Mouse (Mus musculus): ENCODE results near the gene Pxt1.

Pxt1 gene

DNA sequence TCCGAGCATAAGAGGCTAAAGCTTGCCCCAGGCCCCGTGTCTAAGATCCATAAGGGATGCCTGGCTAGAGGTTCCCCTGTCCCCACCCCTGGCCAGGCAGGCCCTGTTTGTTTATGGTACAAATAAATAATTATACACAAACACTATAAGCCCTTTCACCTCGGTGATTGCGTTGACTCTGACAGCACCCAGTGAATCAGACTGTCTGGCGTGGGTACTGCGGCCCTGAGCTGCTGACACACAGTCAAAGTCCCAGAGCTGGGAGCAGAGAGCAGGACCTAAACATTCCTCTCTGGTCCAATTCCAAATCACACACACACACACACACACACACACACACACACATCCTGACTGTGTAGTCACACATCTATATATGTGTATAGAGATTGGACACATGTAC is 29.7 kb downstream of the Pxt1 start:
- no peak for DNase-seq (ENCODE audit: low spot score)

DNA sequence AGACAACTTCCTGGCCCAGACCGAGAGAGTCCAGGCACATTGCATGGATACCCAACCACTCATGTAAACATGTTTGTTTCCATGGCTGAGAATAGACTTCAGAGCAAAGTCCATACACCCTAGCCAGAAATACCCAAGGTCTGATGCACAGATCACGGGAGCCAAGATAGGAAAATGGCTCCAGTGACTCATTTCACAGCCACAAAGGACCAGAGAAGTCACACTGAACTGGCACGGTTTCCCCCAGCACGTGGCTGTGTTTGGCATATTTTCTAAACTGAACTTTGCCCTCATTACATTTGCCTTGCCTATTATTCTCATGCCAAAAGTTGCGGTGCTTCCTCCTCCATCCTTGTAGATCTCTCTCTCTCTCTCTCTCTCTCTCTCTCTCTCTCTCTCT is 30.4 kb downstream of the Pxt1 start:
- DNase-seq (ENCODE audit: low spot score), result no peak

DNA sequence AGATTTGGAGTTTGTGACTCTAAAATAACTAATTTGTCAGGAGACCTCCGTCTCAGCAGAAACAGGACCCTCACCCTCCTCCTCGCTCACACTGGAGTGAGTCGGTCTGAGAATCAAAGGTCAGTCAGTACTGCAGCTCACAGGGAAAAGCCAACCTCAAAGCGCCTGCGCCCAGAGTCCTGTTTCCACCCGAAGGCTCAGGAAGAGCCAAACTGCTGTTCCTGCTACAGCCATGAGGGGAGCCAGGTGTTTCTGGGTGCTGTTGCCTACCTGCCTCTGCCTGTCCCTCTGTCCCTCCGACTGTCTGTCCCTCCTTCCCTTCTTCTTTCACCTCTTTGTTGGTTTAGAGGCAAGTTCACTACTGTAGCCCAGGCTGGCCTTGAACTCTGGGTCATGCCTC is 33.5 kb downstream of the Pxt1 start:
- no peak for DNase-seq (ENCODE audit: low spot score)

DNA sequence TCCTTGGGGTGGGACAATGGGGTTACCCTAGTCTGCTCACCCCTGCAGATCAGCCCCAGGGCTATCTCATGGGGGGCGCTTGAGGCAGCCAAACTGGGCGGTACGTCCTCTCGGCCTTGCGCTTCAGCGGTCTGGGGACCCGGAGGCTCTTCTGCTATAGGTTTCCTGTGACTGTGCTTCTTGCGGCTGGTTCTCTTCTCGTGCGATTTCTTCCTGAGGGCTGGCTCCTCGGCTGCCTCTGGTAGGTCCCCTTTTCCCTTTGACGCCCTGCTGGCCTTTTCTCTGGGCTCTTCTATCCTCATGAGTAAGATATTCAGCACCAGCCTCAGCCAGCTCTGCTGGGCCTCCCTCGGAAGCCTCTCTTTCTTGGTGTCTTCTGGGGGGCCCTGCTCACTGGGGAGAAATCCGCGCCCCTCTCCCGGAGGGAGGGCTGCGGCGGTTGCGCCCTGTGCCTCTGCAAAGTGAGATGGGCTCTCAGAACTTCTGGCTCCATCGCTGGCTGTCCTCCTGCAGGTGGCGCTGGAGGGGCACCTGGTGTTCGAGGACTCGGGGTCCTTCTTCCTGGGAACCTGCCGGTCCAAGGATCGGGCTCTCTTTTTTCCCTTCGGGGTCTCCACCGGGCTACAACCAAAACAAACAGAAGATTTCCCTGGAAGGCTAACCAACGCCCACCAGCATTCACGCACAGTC is 34.2 kb downstream of the Pxt1 start:
- DNase-seq (ENCODE audit: low spot score), result no peak

DNA sequence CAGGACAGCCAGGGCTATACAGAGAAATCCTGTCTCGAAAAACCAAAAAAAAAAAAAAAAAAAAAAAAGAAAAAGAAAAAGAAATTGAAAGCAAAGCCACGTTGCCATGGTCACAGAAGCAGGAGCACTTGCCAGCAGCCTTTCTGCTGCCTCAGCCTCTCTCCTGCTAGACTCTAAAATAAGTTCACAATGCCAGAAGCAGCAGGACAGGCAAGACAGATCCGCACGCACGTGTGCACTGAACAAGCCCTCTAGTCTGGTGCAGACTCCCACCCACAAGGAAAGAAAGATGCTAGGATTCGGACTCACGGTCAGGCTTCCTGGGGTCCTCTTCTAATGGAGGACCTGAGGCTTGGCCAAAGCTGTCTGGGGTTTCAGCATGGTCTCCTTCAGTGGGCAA is 35.7 kb downstream of the Pxt1 start:
- no peak for DNase-seq (ENCODE audit: low spot score)

DNA sequence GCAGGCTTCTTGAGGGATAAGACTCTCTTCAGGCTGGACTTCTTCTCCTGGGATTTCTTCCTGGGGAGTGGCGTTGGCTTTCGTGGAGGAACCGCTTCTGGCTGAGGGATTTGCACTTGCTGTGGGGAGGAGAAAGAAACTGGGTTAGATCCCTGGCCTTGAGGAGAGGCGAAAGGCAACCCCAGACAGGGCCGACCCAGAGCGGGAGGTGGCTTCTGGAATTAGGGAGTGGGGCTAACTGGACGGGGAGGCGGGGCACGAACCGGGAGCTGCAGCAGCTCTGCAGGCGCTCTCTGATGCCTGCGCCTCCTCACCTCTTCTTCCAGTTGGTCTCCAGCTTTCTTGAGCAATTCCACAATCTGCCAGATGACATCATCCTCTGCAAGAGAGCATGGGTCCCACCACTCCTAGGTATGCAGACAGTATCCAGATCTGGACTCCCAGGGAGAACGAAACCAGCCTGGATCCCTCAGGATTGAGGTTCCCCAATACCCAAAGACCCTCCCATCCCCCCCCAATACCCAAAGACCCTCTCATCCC is 38.2 kb downstream of the Pxt1 start:
- DNase-seq (ENCODE audit: low spot score), result no peak

DNA sequence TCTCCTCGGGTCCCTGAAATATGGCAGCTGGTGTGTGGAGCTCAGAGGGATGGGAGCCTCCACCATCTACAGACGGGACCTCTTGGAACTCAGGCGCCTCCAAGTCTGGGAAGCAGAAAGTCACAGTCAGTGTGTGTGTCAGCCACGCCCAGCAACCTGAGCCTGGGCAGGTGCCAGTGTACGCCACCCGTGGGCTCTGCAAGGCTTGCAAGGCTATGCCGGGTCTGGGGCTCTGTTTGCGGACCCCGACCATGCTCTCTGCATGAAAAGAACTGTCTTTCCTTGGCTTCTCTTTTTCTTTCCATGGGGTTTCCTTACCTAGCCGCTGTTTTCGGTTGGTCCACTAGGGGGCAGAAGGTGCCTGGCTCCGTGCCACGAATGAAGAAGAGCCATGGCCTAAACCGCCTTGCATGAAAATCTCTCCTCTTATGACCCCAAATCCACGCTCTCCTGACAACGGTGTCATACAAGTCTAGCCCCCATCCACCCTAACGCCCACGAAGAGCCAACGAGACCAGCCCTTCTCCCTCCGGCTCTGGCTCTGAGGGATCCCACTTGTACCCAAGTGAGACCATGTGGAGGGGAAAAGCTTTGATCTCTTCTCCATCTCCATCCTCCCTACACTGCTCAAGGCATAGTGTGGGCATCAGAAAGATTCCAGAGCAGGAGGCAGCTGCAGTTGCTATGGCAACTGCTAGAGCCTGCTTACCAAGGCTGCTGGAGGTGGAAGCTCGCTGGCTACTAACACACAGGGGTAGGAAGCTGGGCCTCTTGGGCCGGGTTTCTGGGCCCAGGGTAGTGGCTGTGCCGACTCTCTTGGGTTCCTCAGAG is 38.9 kb downstream of the Pxt1 start:
- no peak for DNase-seq (ENCODE audit: low spot score)

DNA sequence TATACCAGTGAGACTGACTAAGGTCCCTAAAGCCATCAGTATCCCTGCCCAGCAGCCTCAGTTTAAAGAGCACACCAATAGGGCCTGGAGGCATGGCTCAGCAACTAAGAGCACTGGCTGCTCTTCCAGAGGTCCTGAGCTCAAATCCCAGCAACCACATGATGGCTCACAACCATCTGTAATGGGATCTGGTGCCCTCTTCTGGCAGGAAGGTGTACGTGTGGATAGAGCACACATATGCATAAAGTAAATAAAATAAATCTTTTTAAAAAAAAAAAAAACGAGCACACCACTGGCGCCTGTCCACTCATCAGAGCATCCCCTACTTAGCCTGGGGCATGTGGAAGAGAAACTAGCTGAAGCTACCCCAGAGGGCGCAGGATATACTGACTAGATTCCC is 42.1 kb downstream of the Pxt1 start:
- DNase-seq (ENCODE audit: low spot score), result no peak

DNA sequence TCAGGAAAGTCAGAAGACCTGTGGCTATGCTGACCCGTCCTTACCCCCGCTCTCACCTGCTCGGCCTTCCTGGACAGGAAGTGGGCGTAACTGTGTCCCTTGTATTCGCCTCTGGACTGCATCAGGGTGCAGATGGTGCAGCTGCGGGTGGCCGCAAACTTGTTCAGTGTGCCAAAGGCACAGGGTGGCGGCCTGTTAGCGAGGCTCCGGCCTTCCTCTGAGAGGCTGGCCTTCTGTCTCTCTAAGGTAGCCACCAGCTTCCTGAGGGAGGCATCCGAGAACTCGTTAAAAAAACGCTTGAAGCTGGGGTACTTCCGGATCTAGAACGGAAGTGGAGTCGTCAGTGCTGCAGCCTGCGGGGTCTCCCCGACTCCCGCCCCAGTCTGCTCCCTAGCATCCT is 44.2 kb downstream of the Pxt1 start:
- DNase-seq (ENCODE audit: low spot score), result no peak

DNA sequence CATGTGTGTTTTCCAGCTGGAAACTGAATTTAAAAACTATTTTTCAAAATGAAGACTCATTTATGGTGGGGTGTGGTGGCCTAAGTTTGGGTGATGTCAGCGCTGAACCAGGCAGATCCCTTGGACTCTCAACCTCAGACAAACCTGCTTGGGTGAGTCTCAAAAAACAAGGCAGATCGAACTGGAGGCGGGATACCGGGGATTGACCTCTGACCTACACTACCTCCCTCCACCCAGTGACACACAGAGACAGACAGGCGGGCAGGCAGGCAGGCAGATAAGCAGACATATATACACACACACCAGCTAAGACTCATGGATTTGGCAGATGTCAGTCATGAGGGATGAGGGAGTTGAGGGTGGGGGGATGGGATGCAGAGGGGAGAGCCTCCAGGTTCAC is 45.4 kb downstream of the Pxt1 start:
- DNase-seq (ENCODE audit: low spot score), result no peak

DNA sequence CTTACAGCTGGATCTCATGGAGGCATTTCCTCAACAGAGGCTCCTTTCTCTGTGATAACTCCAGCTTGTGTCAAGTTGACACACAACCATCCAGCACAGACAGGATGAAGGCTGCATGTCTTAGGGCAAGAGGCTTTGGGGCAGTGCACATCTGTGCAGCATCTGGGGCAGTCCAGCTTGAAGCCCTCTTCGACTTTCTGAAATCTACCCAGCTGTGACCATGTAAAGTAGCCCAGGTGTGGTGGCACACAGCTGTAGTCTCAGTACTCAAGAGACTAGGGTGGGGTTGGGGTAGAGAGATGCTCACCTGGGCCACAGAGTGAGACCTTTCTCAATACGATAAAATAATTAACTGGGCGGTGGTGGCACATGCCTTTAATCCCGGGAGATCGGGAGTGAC is 45.8 kb downstream of the Pxt1 start:
- DNase-seq (ENCODE audit: low spot score), result no peak

DNA sequence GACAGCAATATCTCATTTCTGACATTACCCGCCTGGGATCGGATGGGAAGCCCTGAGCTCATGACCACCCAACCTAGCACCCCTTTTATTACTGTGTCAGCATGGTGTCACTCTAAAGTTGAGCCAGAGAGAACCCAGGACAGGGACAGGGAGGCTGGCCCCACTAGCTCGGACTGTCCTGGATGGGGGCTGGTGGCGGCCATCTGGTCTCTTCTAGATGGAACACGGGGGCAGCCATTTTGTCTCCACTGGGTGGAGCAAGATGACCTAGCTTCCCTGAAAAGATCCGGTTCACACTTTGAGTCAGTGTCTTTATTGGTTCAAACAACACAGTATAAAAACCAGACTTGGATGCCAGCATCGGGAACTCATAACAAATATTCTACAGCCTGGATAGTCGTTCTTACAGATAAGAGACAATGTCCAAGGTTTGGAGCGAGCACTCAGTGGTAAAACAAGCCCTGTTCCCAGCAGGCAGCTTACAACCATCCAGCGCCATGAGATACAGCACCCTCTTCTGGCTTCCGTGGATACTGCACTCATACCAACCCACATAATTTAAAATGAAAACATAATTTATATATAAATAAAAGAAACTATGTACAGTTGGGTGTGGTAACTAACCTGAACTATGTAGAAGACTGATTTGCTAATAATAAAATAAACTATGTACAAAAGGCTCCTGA is 47.4 kb downstream of the Pxt1 start:
- DNase-seq (ENCODE audit: low spot score), result no peak

DNA sequence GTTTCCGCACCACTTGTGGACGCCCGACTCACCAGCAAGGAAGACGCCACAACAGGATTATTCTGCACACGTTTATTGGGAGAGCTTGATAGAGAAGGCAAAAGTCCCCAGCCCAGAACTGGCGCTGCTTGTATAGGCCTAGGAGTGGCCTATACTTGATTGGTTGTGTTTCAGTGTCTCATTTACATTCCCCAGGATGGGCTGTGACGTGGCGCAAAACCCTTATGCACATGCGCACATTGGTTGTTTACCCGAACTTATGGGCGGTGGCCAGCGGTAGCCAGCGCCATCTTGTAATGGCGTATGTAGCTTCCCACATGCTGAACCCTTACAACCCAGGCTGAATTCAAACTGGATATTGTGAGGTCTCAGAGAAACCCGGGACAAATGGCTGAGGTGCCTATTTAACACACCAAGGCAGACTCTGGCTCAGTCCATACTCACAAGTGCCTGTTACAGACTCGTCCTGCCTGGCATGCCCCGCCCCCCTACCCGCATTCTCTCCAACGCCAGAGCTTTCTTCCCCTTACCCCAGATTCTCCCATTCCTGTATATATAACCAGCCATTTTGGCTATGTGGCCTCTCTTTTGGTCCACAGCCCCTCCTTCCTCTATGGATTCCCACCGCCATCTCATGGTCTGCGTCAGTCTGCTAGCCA is 48.3 kb downstream of the Pxt1 start:
- DNase-seq (ENCODE audit: low spot score), result no peak

DNA sequence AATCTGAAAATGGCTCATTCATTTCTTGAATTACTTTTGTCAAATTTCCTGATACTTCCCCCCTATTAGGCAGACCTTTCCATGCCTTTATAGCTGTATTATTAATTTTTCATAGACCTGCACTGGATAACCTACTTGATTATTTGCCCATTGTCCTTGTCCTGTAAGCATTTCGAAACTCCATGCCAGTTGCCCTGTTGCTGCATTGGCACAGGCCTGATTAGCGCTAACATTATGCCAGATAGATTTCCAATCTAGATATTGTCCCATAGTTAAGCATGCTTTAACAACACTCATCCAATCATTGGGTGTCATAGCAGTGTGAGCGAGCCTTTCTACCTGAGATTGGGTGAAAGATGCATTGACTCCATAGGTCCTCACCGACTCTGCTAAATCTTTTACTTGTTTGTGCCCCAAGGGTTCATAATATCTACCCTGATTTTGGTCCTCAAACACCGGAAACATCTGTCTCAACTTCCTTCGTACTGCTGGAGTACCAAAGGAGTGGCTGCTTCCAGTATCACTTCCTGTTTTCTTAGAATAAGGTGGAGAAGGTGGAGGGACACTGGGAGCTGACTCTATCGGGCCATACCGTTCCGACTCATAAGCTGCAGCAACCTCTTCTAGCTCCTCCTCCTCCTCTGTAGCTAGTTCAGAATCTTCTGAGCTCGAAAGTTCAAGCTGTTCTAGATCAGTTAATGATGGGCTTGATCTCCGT is 49.4 kb downstream of the Pxt1 start:
- no peak for DNase-seq (ENCODE audit: low spot score)

DNA sequence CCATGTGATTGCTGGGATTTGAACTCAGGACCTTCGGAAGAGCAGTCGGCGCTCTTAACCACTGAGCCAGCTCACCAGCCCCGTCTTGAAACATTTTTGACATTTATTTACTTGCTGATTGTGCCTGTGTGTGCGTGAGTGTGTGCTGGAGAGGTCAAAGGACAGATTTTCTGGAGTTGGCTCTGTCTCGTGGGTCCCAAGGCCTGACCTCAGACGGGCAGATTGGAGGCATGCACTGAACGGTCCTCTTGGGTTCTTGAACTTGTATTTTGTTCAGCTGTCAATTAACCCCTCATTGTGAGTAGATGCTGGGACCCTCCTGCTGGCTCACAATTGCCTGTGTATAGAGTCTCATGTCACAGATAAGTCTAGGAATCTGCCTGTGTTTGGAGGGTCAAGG is 57.4 kb downstream of the Pxt1 start:
- no peak for DNase-seq (ENCODE audit: low spot score)

DNA sequence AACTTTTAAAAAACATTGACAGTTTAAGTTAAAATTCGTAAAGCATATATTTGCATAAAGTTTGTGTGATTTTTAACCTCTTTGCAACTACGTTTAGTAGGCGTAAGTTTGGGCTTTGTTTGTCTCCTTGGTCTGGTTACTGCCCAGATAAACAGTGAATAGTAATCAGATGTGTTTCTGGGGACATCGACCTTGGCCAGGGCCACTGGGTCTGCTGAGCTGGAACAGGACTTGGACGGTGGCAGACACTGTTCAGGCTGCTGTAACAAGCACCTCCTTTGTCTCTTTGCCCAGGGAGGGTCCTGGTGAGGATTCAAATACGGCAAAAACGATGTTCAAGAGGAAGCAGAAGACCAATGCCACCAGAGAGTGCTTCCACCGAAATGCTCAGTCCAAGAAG is 58.4 kb downstream of the Pxt1 start:
- DNase-seq (ENCODE audit: low spot score), result no peak
